Mouse (Mus musculus): Measurements from ENCODE around the gene C130050O18Rik. TPM values are rescaled to one million over a fixed set of nuclear protein-coding genes. Genes with fewer than 3 reads are reported as not detected.

The C130050O18Rik gene
- total and polyA plus RNA-seq, 2 experiments from 2014 or later, result 0.34 TPM; not detected in 1

DNA sequence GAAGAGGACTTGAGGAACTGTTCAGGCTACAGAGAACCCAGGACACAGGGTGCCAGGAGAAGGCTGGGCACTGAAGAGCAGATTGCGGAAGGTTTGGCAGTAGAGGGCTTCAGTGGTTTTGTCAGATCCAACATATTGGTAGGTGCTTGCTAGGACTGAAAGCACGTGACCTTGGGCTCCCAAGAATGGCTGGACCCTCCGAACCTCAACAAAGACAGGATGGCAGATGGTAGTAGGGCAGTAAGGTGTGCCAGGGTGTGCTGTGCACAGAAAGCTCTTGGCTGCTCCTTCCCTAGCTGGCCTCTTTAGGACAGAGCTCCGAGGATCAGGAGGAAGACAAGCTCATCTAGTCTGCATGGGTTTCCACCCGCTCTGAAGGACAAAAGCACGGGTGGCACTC lies 6.0 kb downstream of the C130050O18Rik start:
- Histone ChIP-seq H3K4me3 (ENCODE audit: low read length) (no peak overlapping the region), H3K27me3 (ENCODE audit: insufficient read depth, low read length) (no peaks in the 10 kb centered on the region), H3K9ac (replicated peaks; ENCODE audit: low read length) (no peak overlapping the region), H3K4me2 (ENCODE audit: low read depth, low read length) (no peak overlapping the region), H3K4me1 (ENCODE audit: insufficient read depth, low read length) (peaks cover 7% of the 10 kb centered on the region; the same call in 1 of the 2 replicates), H3K27ac (no peak overlapping the region), H3K36me3 (ENCODE audit: insufficient read depth, low read length) (no peaks in the 10 kb centered on the region), H3K9me3 (ENCODE audit: low read length) (no peaks in the 10 kb centered on the region)
- DNase-seq (ENCODE audit: low spot score) (no peak), ATAC-seq (no peak)
- no peak for TF ChIP-seq CTCF (IDR thresholded peaks at IDR 0.05; ENCODE audit: low read depth)
- WGBS, result 84% methylated on average over 6 of the region's 6 CpGs

DNA sequence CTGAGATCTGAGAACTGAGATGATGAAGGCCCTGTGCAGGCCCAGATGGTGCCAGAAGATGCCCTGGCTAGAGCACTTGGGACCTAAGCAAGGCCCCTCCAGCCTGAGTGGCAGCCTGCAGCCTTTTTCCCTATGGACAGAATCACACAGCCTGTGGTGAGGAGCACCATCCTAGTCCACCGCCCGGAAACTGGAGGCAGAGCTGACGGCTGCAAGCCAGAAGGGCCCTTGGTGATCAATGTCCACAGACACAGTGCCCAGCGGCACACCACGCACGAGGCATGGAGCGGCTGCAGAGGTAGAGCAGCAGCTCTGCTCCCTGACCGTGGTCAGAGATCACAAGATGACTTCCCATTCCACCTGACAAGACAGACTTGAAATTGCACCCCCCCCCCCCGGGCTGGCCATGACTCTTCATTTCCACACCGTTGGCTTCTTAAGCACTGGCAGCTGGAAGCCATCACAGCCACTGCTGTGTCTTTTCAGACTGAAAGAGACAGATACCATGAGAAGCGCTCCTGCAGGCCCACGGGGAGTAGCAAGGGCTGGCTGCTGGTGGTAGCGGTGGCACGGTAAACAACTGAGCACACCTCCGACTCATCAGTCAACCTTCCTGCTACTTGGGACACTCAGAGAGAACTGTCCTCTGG lies 6.7 kb downstream of the C130050O18Rik start:
- Histone ChIP-seq H3K27ac (no peak overlapping the region), H3K4me1 (ENCODE audit: insufficient read depth, low read length) (peaks cover 7% of the 10 kb centered on the region; the same call in 1 of the 2 replicates), H3K4me2 (ENCODE audit: low read depth, low read length) (no peak overlapping the region), H3K27me3 (ENCODE audit: insufficient read depth, low read length) (no peaks in the 10 kb centered on the region), H3K9me3 (ENCODE audit: low read length) (no peaks in the 10 kb centered on the region), H3K9ac (replicated peaks; ENCODE audit: low read length) (no peak overlapping the region), H3K36me3 (ENCODE audit: insufficient read depth, low read length) (no peaks in the 10 kb centered on the region), H3K4me3 (ENCODE audit: low read length) (no peak overlapping the region)
- TF ChIP-seq CTCF (IDR thresholded peaks at IDR 0.05; ENCODE audit: low read depth), result no peak
- DNase-seq (ENCODE audit: low spot score) (no peak), ATAC-seq (no peak)
- 56% methylated on average over 15 of the region's 15 CpGs for WGBS

DNA sequence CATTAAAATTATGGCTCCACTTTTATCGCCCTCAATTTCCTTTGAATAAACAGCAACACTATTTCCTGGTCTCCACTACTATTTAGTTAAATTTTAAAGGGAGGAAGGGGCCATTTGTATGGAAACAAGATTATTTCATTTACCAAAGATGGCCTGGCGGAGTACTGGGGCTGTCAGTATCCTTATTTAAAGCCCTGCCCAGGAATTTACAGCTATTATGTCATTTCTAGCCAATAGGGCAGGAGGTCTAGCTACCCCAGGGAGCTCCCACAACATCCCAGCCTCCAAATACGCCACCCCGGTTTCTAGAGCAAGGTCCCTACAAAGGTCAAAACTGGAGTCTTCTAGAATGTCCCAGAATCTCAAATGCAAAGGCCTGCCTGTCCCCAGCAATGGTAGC lies 8.5 kb downstream of the C130050O18Rik start:
- WGBS, result 85% methylated on average over 4 of the region's 4 CpGs
- Histone ChIP-seq H3K4me2 (ENCODE audit: low read depth, low read length) (no peak overlapping the region), H3K9me3 (ENCODE audit: low read length) (no peaks in the 10 kb centered on the region), H3K4me1 (ENCODE audit: insufficient read depth, low read length) (peaks cover 3% of the 10 kb centered on the region; the same call in 1 of the 2 replicates), H3K27me3 (ENCODE audit: insufficient read depth, low read length) (no peaks in the 10 kb centered on the region), H3K9ac (replicated peaks; ENCODE audit: low read length) (no peak overlapping the region), H3K27ac (no peak overlapping the region), H3K36me3 (ENCODE audit: insufficient read depth, low read length) (no peaks in the 10 kb centered on the region), H3K4me3 (ENCODE audit: low read length) (no peak overlapping the region)
- DNase-seq (ENCODE audit: low spot score) (no peak), ATAC-seq (no peak)
- no peak for TF ChIP-seq CTCF (IDR thresholded peaks at IDR 0.05; ENCODE audit: low read depth)

DNA sequence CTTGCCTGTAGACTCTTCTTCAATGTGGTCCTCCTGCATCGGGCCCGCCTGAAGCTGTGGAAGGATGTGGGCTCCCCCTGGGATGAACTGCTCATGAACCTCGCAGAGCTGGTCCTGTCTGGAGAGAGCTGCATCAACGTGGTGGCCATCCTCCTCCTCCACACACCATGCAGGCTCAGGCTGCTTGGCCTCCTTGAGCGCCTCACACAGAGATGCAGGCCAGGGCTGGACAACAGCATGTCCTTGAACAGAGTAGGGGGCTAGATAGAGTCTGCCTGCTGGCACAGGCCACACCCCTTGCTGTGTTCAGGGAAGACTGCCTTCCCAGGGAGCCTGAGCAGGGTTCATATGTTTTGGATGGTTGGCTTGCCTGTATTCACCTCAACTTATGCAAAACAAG lies 9.9 kb downstream of the C130050O18Rik start:
- Histone ChIP-seq H3K4me3 (ENCODE audit: low read length) (no peak overlapping the region), H3K4me1 (ENCODE audit: insufficient read depth, low read length) (peaks cover 10% of the 10 kb centered on the region; the same call in 1 of the 2 replicates), H3K36me3 (ENCODE audit: insufficient read depth, low read length) (no peaks in the 10 kb centered on the region), H3K9ac (replicated peaks; ENCODE audit: low read length) (no peak overlapping the region), H3K27me3 (ENCODE audit: insufficient read depth, low read length) (no peaks in the 10 kb centered on the region), H3K4me2 (ENCODE audit: low read depth, low read length) (no peak overlapping the region), H3K27ac (no peak overlapping the region), H3K9me3 (ENCODE audit: low read length) (no peaks in the 10 kb centered on the region)
- TF ChIP-seq CTCF (IDR thresholded peaks at IDR 0.05; ENCODE audit: low read depth), result no peak
- WGBS, result 90% methylated on average over 5 of the region's 5 CpGs
- no peak for DNase-seq (ENCODE audit: low spot score)
- no peak for ATAC-seq

DNA sequence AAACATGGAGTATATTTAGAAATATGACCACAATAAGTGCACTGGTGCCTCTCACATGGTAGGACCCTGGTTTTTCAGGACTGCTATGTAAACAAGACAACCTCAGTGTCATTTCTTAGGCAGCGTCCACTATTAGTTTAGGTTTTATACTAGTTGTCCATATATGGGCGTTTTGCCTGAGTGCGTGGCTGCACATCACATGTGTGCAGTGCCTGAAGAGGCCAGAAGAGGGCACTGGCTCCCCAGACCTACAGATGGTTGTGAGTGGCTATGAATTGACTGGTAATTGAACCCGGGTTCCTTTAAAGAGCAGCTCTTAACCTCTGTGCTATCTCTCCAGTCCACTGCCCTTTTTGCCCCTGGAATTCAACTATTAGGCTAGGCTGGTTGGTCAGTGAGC lies 11.9 kb downstream of the C130050O18Rik start:
- ATAC-seq (no peak), DNase-seq (ENCODE audit: low spot score) (no peak)
- Histone ChIP-seq H3K4me1 (ENCODE audit: insufficient read depth, low read length) (peaks cover 15% of the 10 kb centered on the region; the same call in 1 of the 2 replicates), H3K27me3 (ENCODE audit: insufficient read depth, low read length) (no peaks in the 10 kb centered on the region), H3K36me3 (ENCODE audit: insufficient read depth, low read length) (no peaks in the 10 kb centered on the region), H3K4me3 (ENCODE audit: low read length) (no peak overlapping the region), H3K4me2 (ENCODE audit: low read depth, low read length) (no peak overlapping the region), H3K9me3 (ENCODE audit: low read length) (no peaks in the 10 kb centered on the region), H3K9ac (replicated peaks; ENCODE audit: low read length) (no peak overlapping the region), H3K27ac (no peak overlapping the region)
- peak; percentile 55 for TF ChIP-seq CTCF (IDR thresholded peaks at IDR 0.05; ENCODE audit: low read depth)
- 94% methylated on average over 4 of the region's 4 CpGs for WGBS

DNA sequence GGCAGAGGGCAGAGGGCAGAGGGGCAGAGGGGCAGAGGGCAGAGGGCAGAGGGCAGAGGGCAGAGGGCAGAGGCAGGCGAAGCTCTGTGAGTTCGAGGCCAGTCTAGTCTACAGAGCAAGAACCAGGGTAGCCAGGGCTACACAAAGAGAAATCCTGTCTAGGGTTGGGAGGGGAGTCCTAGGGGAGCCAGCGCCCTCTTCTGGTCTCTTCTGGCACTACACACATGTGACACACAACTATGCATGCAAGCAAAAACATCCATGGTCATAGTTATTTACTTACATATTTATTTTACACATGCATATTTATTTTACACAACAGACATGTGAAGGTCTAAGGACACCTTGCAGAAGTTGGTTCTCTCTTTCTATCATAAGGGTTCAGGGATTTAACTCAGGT lies 12.4 kb downstream of the C130050O18Rik start:
- H3K4me3 ChIP-seq (ENCODE audit: low read length), result no peak overlapping the region
- H3K27ac ChIP-seq, result no peak overlapping the region
- peaks cover 20% of the 10 kb centered on the region; the same call in 1 of the 2 replicates for H3K4me1 ChIP-seq (ENCODE audit: insufficient read depth, low read length)
- ATAC-seq, result no peak
- H3K9me3 ChIP-seq (ENCODE audit: low read length), result no peaks in the 10 kb centered on the region
- 90% methylated on average over 3 of the region's 3 CpGs for WGBS
- peak; percentile 42 for TF ChIP-seq CTCF (IDR thresholded peaks at IDR 0.05; ENCODE audit: low read depth)
- H3K27me3 ChIP-seq (ENCODE audit: insufficient read depth, low read length), result no peaks in the 10 kb centered on the region
- no peaks in the 10 kb centered on the region for H3K36me3 ChIP-seq (ENCODE audit: insufficient read depth, low read length)
- H3K9ac ChIP-seq (replicated peaks; ENCODE audit: low read length), result no peak overlapping the region
- no peak for DNase-seq (ENCODE audit: low spot score)
- H3K4me2 ChIP-seq (ENCODE audit: low read depth, low read length), result no peak overlapping the region

DNA sequence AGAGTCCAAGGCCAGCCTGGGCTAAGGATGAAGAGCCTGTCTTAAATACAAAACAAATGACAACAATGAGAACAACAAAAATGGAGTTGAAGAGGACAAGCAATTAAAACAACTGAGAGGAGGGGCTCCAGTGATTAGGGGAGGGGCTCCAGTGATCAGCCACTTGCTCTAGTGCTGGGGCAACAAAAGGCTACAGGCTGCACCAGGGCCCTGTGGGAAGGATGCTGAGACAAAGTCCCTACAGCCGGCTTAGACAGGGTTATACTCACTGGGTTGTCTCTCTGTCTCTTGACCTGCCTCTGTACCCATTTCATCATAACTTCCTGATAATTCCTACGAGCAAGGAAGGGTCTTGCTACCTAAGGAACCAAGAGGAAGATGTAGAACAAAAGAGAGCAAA lies 13.0 kb downstream of the C130050O18Rik start:
- peak overlapping the region; percentile 68; the same call in 1 of the 2 replicates for H3K27ac ChIP-seq
- TF ChIP-seq CTCF (IDR thresholded peaks at IDR 0.05; ENCODE audit: low read depth), result no peak
- DNase-seq (ENCODE audit: low spot score), result no peak
- H3K9ac ChIP-seq (replicated peaks; ENCODE audit: low read length), result no peak overlapping the region
- no peaks in the 10 kb centered on the region for H3K27me3 ChIP-seq (ENCODE audit: insufficient read depth, low read length)
- H3K9me3 ChIP-seq (ENCODE audit: low read length), result no peaks in the 10 kb centered on the region
- 43% methylated on average over 2 of the region's 2 CpGs for WGBS
- H3K4me1 ChIP-seq (ENCODE audit: insufficient read depth, low read length), result peaks cover 24% of the 10 kb centered on the region
- H3K4me2 ChIP-seq (ENCODE audit: low read depth, low read length), result no peak overlapping the region
- H3K4me3 ChIP-seq (ENCODE audit: low read length), result no peak overlapping the region
- no peak for ATAC-seq
- H3K36me3 ChIP-seq (ENCODE audit: insufficient read depth, low read length), result no peaks in the 10 kb centered on the region
